In the genomic region with DNA sequence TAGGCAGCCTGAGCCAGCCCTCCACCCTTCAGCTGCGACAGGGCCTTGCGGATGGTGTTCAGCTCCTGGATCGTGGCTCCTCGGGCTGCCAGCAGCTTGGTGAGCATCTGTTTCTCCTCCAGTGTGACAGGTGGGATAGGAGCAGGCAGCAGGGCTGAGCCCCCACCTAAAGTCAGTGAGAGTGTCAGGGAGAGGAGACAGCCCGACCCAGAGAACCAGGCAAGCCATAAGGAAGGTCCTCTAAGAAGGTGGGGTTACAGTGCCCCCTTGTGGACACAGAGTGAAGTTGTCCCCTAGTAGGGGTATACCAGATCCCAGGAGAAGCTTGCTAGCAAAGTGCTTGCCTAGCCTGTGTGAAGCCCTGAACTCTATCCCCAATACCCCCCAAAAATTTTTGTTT, we compare ENCODE assay signal across 7 mouse cellular contexts. TPM values are rescaled to one million over a fixed set of nuclear protein-coding genes. Genes with fewer than 3 reads are reported as not detected.
DNase-seq lines count a peak whose midpoint lies in the region.

No protein-coding gene starts in this region.

- peak; percentile 74 for DNase-seq in 416B (ENCODE audit: low read depth)
- peak; percentile 52 to 62 for DNase-seq in CD8-positive naive resting alpha-beta T cell, adult 2 months (ENCODE audit: low read depth in 2 of 2, low spot score in 2 of 2)
- DNase-seq in cerebellum, adult 18-20 months = peak; percentile 71 to 77
- DNase-seq in forelimb bud, embryonic 11.5 days (ENCODE audit: low read depth, low spot score) = peak; percentile 79
- DNase-seq in layer of hippocampus, postnatal 36 days = peak; percentile 32 to 47
- peak; percentile 85 for DNase-seq in mesoderm, embryonic 11.5 days (ENCODE audit: low read depth, low spot score)
- DNase-seq in spleen, postnatal 10 days (ENCODE audit: low spot score in 2 of 2) = peak; percentile 48 to 72

RNA-seq across cellular contexts. Expression of gene Glyctk, which starts 1.5 kb away (rescaled TPM):
- total RNA-seq in layer of hippocampus, postnatal 36 days (2021) = 1 to 10 TPM; 4.2 to 4.8 TPM

RNA-seq across cellular contexts. Expression of gene Wdr82, which starts 14.3 kb away (rescaled TPM):
- 100 to 1,000 TPM; 143 TPM for total RNA-seq in layer of hippocampus, postnatal 36 days (2021)

RNA-seq across cellular contexts. Expression of gene Ppm1m, which starts 43.1 kb away (rescaled TPM):
- 10 to 100 TPM; 16.0 to 20.8 TPM for total RNA-seq in layer of hippocampus, postnatal 36 days (2021)

RNA-seq across cellular contexts. Expression of gene Twf2, which starts 46.5 kb away (rescaled TPM):
- 10 to 100 TPM; 52.1 to 57.5 TPM for total RNA-seq in layer of hippocampus, postnatal 36 days (2021)

RNA-seq across cellular contexts. Expression of gene Col6a4, which starts 59.8 kb away (rescaled TPM):
- 1 to 10 TPM; 1.2 to 1.8 TPM for total RNA-seq in layer of hippocampus, postnatal 36 days (2021)

Comparison
In these comparisons a context has a peak if more than half of its experiments do, and no peak if none do; other contexts are left out.
1. Peak in every context shown above with its lines: DNase-seq.